Mouse (Mus musculus) CD8-positive naive resting alpha-beta T cell, adult 2 months (primary cell): ENCODE measurements around the gene C5ar1.
A peak's percentile ranks its signal among the peaks of the same experiment; 100 is the strongest.
"Not testable (repeated sequence)": the region's sequence is repeated elsewhere in the genome, so short reads cannot be mapped to it uniquely, and the experiment has no call there.

ENCODE experiments used
- DNase-seq, 2 experiments: peaks; one replicate each; pipeline ENCODE4 v3.0.0; 2022; ENCODE audit warnings: low read depth in 2 of 2, low spot score in 2 of 2

The C5ar1 gene

DNA sequence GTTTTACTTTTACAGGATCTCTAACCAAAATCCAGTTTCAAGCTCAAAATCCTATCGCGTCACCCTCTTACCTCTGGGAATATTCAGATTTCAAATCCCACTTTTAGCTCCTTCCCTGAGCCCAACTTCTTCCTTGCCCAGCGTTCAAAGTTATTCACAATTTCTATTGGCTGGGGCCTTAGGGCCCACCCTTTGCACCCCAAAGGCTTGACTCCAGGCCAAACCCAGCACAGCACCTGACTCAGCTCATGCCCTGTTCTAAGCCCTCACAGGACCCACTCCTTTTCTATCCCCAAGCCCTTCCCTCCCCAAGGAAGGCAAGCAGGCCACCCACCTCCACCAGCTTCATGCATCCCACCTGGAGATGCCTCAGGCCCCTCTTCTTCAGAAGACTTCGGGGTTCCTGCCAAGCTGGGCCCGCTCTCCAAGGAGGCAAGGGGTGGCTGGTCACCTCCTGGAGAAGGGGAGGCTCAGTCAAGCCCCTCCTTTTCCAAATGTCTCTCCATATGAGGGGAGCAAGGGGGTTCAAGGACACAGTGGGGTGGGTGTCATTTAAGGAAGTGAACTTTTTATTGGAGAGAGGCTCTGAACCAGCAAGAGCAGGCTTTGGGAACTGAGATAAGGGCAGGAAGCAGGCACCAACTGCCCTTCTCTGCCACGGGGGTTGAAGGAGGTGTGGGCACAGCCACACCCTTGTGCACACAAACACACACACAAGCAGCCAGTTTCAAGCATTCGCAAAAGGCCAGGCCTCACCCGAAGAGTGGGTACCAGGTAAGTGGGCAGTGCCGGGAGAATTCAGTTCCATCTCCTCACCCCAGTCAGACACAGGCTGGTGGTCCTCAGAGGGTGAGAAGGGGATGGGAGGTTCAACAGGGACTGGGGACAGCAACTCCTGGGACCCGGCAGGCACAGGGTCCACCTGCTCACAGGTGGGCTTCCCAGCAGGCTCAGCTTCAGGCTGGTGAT lies 15.9 kb upstream of the C5ar1 start:
- DNase-seq = no peak

DNA sequence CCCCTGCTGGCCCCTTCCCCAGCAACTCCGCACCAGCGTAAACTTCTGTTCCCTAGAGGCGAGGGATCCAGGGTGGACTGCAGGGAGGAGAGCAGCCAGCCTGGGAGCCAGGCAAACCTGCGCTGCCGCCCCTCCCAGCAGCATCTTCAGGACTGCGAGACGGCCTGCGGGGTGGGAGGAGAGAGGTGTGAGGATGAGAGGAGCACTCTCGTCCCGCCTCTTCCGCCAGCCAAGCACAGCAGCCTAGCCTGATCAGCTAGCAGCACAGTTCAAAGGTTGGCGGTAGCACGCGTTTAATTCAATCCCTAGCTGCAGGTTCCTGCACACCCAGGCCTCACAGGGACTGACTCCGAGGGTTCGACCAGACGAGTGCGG lies 14.4 kb upstream of the C5ar1 start:
- DNase-seq = peak in 1 of 2 experiments; percentile 76

- peak; percentile 67 to 84 for DNase-seq
These were observed 13.9 kb upstream of the C5ar1 start, which contains the start of gene Inafm1 for GRCm38 (mm10) chr7:16273081-16273765. Gene Inafm1, minus strand, starts transcription at chr7:16273617.

DNA sequence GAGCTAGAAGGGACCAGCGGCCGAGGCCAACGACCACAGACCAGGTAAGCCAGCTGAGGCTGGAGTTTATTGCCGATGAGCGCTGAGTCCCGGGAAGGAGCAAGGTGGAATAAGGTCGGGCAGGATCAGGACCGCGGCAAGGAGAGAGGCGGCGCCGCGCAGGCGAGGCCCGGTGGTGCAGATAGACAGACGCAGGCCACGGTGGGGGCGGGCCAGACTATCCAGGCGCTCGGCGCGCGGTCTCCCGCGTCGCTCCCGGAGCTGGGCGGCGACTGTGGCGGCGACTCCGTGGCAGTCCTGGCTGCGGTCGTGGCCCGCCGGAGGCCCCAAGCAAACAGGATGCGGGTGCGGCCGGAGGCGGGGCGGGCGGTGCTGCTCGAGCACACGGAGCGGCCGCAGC lies 13.3 kb upstream of the C5ar1 start:
- peak; percentile 37 to 49 for DNase-seq

DNA sequence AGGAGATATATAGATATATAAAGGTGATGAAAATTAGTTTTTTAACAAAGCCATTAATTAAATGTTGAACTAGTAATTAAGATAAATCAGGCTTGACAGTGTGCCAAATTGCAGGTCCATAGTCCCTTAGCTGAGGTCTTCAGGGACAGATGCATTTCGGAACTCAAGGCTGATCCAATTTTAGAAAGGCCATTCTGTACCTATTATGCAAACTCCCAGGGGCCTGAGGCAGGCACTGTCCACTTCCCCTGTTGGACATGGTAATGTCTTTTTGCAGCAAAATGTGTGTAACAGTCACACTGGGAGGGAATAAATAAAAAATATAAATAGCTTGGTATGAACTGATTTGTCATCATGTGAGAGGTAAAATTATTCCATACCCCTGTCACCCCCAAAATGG lies 11.8 kb upstream of the C5ar1 start:
- no peak for DNase-seq

DNA sequence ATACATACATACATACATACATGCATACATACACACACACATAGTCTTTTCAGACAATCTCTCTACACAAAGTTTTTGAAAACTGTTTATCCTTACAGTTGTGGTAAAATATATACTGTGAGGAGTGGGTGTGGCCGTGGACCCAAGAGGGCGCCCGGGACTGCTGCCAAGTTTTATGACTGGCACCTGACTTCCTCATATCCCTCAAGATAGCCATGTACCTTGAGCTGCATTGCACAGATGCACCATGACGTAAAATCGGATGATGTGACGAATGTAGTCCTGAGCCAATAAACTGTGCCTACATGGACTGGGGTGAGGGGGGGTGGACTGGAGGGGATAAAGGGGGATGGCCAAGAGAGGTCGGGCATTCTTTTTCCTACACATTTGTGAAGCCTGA lies 7.3 kb upstream of the C5ar1 start:
- DNase-seq = not testable (repeated sequence)

DNA sequence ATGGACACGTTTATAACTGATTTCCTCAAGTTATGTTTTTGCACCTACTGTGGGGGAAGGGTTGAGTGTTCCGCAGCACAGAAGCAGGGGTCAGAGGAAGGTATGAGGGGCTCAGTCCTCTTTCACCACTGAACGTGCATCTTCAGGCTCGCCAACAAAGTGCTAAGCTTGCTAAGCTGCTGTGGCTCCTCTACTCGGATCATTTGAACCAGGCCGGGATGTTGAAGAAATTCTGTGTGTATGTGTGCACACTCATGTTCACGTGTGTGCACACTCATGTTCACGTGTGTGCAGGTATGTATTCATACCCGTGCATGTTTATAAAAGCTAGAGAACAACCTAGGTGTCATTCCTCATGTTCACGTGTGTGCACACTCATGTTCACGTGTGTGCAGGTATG lies 6.5 kb upstream of the C5ar1 start:
- DNase-seq = no peak

GRCm38 (mm10) chr7:16263843-16264242 lies 4.5 kb upstream of the C5ar1 start:
- DNase-seq = no peak

DNA sequence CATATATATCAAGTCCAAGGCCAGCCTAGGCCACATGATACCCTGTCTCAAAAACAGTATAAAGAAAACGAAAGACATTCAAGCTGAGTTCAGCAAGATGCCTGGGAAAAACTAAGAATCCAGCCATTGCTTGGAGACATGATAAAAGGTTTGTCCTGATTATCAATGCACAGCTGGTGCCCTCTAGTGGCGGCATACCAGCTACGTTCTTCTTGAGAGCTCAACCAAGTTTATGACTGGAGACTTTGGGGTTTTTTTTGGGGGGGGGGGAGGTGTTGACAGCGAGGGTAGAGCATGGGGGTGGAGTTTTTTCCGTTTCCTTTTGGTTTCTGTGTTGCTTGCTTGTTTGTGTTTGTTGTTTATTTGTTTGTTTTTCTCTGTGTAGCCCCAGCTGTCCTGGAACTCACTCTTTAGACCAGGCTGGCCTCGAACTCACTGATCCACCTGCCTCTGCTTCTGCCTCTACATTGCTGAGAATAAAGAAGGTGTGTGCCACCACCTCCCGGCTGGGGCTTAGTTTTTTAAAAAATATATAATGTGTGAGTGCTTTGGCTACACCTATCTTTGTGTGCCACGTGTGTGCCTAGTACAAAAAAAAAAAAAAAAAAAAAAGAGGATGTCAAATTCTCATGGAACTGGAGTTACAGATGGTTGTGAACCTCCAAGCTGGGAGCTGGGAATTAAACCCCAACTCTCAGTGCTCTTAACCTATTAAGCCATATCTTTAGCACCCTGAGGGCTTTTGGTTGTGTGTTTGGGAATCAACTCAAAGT lies 3.9 kb upstream of the C5ar1 start:
- DNase-seq = peak; percentile 61 to 75

- no peak for DNase-seq
These were observed 1.8 kb upstream of the C5ar1 start for GRCm38 (mm10) chr7:16261097-16261496.

- no peak for DNase-seq
These were observed 1.5 kb downstream of the C5ar1 start for GRCm38 (mm10) chr7:16257830-16258229.

DNA sequence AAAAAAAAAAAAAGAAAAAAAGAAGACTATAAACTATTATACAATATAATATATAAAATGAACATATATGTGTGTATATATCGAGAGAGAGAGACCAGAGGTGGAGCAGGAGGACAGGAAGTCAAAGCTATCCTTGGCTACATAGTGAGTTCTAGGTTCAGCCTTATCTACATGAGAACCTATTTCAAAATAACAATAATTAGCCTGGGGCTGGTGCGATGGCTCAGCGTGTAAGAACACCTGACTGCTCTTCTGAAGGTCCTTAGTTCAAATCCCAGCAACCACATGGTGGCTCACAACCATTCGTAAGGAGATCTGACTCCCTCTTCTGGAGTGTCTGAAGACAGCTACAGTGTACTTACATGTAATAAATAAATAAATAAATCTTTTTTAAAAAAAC lies 3.4 kb downstream of the C5ar1 start:
- DNase-seq = not testable (repeated sequence)

DNA sequence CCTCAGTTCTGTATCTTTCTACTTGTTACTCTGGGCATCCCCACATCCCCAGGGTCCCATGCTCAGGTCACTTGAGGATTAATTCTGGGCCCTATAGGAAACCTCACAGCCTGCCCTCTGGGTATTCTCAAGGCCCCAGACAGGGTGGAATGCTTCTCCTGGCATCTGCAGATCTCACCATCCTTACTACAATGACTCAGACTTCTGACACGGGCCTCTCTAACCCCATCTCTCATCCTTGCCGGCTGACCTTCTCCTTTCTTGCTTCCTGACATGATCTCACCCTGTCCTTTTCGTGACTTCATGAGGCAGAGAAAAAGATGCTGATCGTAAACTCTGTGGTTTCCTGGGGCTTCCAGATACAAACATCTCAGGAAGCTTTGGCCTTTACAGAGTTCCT lies 5.1 kb downstream of the C5ar1 start:
- no peak for DNase-seq

DNA sequence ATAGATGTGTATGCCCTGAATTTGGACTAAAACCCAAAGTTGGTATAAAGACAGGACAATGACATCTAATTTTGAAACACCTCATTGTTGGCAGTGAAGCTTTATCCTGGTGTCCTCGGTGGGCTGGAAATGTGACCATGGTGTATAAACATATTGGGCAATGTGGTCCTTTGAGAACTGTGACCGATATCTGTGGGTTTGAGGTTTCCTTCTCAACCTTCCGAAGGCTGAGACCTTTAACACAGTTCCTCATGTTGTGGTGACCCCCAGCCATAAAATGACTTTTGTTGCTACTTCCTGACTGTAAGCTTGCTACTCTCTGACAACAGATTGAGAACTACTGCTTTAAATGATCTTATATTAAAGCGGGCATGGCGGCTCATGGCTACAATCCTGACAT lies 8.7 kb downstream of the C5ar1 start:
- DNase-seq = no peak

- DNase-seq = no peak
These were observed 13.4 kb downstream of the C5ar1 start for GRCm38 (mm10) chr7:16245958-16246357.

DNA sequence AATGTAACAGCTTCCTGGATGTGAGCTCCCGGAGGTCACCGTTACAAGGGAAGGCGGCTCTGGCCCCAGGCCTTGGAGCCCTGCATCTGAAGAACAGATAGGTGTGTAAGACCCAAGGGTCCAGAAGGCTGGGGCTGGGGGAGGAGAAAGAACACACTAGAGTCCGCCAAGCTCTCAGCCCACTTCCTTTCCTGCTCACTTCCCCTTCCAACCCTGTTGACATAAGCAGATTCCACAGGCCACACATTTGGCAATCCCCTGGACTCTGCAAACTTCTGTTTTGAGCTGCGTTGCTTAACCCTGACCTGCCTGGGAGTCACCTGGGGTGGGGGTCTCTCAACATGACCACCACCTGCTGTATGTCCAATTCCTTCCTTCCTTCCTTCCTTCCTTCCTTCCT lies 15.3 kb downstream of the C5ar1 start, which contains the start of gene C5ar2:
Gene C5ar2 (minus strand): TSS at position 88 of the 400 bp plus-strand sequence.
- DNase-seq = no peak

GRCm38 (mm10) chr7:16242198-16242597 lies 17.1 kb downstream of the C5ar1 start:
- DNase-seq = no peak

GRCm38 (mm10) chr7:16241787-16242186 lies 17.6 kb downstream of the C5ar1 start:
- no peak for DNase-seq

DNA sequence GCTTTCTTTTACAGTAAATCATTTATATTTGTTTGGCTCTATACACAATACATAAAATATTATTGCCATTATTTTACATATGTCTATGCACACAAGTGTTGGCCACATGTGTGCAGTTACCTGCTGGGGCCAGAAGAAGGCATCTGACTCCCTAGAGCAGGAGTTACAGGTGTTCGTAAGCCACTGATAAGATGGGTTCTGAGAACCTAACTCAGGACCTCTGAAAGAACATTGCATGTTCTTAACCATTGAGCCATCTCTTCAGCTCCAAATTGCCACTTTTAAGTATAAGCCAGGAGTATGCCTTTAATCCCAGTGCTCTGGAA lies 18.4 kb downstream of the C5ar1 start:
- no peak for DNase-seq

GRCm38 (mm10) chr7:16240281-16240977 lies 18.9 kb downstream of the C5ar1 start:
- no peak for DNase-seq

DNA sequence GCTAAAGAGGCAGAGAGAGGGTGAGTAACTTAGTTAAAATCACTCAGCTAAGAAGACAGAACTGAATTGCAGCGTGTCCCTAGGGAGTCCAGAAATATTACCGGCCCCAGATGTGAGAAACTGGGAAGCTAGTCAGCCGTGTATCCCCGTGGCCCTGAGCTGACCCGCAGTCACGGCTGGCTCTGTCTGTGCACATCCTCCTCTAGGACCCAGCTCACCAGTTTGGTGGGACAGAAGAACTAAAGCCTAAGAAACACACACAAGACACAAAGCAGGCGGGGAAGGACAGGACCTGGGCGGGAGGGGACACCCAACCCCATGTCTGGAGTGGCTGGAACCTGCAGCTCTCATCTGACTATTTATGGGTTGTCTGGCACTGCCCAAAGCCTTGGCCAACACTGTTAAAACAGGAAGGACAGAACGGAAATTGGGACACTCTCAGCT lies 19.8 kb downstream of the C5ar1 start:
- no peak for DNase-seq
